Mouse (Mus musculus) retina, postnatal 1 day (tissue): ENCODE results near the gene Arhgap24.
A peak's percentile ranks its signal among the peaks of the same experiment; 100 is the strongest.

ENCODE experiments used
- DNase-seq: peaks from one replicate; pipeline ENCODE4 v3.0.0-alpha.2; 2012

Gene Arhgap24

GRCm38 (mm10) chr5:102591422-102591821 lies 110.2 kb downstream of the Arhgap24 start:
- DNase-seq = no peak

- no peak for DNase-seq
Observed at GRCm38 (mm10) chr5:102593058-102593457, 111.9 kb downstream of the Arhgap24 start.

DNA sequence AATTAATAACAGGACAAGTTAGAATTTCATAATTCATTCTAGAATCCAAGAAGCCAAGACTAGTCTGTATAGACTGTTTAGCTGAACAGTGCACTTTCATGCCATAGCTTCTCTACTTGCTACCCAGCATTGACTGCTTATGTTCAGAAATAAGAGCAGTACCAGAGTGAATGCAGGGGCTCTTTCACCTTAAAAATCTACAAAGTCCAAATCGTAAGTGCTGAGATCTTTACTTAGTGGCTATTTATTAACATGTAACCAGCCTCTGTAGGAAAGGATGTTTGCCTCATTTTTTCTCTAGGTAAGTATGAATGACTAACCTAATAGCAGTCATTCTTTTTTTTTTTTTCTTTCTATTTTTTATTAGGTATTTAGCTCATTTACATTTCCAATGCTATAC lies 117.9 kb downstream of the Arhgap24 start:
- DNase-seq = no peak

DNA sequence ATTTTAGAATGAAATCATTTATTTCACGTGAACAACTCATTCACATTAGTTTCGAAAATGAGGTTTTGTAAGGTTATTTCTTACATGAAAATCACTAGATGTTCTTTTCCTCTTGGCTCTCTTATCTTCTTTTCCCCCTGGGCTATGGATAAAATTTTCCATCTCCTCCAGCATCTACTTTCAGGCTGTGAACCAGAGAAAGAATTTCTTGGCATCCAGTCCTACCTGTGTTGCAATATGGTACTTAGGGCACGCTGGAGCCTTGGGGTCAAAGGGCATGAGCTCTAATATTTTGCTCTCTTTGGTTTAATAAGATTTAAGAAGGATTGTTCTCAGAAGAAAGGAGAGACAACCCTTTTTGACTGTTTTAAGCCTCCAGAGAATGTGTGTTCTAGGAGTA lies 132.4 kb downstream of the Arhgap24 start:
- DNase-seq = no peak

DNA sequence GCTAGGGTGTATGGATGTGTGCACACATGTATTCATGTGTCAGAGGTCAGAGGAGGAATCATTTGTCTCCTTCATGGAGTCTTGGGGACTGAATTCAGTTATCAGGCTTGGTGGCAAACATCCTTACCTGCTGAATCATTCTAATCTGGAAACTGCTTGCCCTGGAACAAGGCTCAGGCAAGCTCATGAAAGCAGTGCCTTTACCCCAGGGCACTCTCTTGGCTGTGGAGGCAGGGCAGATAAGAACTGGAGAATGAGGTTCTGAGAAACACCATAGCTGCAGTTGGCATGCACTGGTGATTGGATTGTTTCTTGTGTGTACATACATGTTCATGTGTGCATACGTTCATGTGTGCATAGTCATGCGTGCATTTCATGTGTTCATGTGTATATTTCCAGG lies 132.9 kb downstream of the Arhgap24 start:
- DNase-seq = no peak

DNA sequence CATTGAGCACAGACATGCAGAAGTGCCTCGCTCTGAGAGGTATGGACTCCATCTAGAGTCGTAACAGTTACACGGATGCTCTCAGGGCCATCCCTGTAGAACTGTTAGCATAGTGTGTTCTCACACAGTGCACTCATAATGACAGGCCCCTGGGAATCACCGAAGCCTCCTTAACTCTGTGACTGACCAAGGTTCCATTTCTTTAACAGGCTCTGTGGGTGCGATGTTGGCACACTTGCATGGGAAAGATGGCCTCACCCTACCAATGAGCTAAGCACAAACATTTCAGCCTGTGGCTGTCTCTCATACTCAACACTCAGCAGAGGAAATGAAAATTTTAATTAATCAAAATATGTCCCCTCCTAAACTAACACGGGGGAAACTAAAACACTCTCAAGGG lies 134.1 kb downstream of the Arhgap24 start:
- DNase-seq = no peak

GRCm38 (mm10) chr5:102621036-102621435 lies 139.8 kb downstream of the Arhgap24 start:
- no peak for DNase-seq

DNA sequence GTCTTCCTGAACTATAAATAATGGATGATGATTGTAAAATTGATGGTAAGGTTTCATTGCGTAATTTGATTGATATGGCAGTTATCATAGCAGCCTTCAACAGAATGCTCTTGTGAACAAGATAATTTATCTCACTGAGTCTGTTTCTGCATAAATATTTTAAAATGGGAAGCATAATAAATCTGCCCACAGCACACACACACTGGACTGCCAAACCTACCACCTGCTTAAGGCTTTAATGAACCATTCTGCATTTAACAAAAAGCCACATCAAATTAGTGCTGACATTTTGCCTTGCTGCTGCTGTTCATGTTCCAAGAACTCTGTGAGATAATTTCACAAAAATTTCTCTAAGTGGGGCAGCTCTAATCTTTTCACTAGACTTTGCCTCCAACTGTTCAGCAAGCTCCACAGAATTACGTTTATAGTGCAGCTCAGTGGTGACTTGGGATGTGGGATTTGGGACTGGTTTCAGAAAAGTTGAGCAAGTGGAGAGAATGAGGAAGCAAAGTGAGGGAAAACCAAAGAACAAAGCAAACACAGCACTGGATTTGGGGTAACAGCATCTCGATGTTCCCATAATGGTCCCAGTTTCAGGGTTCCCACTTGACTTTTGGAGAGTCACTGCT lies 142.7 kb downstream of the Arhgap24 start:
- no peak for DNase-seq

- DNase-seq = no peak
Observed at GRCm38 (mm10) chr5:102626671-102627070, 145.5 kb downstream of the Arhgap24 start.

- peak; percentile 31 for DNase-seq
Observed at GRCm38 (mm10) chr5:102629362-102629771, 148.2 kb downstream of the Arhgap24 start.

DNA sequence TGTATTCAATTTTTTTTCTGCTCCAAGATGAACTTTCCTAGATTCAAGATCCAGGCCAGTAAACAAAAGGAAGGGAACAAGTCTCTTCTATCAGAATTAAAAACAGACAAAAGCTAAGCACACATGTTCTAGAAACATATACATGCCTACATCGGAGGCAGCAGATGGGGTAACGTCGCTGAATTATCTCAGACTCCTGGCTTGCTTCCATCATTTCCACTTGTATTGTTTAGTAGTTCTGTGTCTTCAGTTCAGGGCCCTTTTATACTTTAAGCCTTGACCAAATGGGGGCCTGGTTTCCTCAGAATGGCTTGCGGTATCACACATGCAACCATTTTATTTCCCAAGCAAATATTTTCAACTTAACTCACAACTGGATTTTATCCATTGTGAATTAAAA lies 154.4 kb downstream of the Arhgap24 start:
- no peak for DNase-seq

- no peak for DNase-seq
Observed at GRCm38 (mm10) chr5:102639782-102640559, 158.8 kb downstream of the Arhgap24 start.

GRCm38 (mm10) chr5:102643364-102643763 lies 162.2 kb downstream of the Arhgap24 start:
- no peak for DNase-seq

DNA sequence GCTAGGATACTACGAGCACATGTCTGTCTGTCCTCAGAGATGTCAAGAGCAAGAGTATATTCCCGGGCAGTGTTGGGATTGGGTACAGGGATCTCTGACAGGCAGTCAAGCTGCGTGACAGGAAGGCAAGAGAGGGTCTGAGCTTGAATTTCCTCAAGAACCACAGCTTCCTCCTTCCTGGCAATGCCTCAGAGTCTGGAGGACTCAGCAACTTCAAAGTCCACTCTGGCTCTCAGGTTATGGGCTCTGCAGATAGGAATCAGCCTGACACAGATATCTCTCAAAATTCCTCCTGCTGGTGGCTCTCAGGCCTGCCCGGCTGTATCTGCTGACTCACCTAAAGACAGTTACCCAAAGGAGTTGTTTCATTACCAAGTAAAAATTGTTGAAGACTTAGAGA lies 162.6 kb downstream of the Arhgap24 start:
- no peak for DNase-seq

DNA sequence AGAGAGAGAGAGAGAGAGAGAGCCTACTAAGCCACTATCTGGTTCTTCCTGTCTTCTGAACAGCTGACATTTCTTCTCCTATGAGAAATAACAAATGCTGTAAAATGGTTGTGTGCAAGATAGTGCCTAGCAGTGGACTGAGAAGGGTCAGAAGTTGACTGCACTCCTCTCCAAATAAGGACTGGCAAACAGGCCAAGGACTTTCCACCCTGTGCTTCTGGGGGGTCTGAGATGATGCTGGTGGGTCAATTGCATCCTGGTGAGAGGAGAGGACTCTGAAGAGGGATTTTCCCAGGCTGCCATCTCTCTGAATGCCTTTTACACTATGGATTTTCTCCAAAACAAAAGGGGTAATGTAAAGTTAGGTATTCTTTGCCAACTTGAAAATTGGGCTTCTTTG lies 177.9 kb downstream of the Arhgap24 start:
- no peak for DNase-seq

- DNase-seq = no peak
Observed at GRCm38 (mm10) chr5:102664988-102665726, 184.0 kb downstream of the Arhgap24 start.

DNA sequence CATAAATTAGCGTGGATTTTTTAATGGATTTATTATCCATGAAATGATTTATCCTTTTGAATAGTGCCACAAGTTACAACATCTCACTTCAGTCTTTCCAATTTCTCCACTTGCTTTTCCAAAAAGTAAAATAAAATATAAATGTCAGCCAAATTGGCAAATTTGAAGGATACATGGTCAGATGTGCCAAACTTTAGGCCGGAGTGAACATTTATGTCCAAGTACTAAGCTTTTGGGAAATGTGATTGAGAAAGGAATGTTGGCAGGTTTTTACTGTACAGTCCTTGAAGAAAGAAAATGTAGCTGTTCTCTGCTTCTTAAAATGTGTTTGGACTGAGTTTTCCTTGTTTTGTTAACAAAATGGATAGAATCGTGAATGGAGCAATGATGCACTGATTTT lies 185.7 kb downstream of the Arhgap24 start:
- DNase-seq = no peak

GRCm38 (mm10) chr5:102667754-102668575 lies 186.8 kb downstream of the Arhgap24 start:
- no peak for DNase-seq

- DNase-seq = no peak
Observed at GRCm38 (mm10) chr5:102670206-102670605, 189.0 kb downstream of the Arhgap24 start.

- no peak for DNase-seq
Observed at GRCm38 (mm10) chr5:102670731-102671345, 189.6 kb downstream of the Arhgap24 start.

DNA sequence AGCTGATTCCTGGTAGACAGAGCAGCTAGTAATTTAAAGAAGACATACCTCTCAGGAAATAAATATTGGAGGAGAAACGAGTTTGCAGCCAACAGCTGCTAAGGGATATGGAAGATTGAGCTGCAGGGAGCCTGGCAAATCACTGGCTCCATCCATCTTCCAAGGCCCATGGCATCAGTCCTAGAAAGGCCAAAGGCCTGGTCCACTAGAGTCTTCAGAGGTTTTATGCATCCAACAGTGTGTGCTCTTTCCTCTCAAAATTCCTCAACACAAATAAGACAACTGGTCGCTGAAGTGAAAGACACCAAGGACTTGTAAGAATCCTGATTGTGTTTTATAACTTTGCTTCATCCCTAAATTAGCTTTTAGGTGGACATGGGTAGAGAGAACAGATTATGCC lies 194.1 kb downstream of the Arhgap24 start:
- DNase-seq = no peak

- no peak for DNase-seq
Observed at GRCm38 (mm10) chr5:102677176-102677575, 196.0 kb downstream of the Arhgap24 start.

GRCm38 (mm10) chr5:102687673-102688072 lies 206.5 kb downstream of the Arhgap24 start:
- no peak for DNase-seq
